Mouse (Mus musculus) embryonic facial prominence, embryonic 11.5 days (tissue): ENCODE data around the gene Krtap14. TPM values are rescaled to one million over a fixed set of nuclear protein-coding genes. Genes with fewer than 3 reads are reported as not detected.

Experiments used
- ATAC-seq: fragments of 200-750 bp; cut with Nextera tagmentation; replicated peaks from 2 replicates; pipeline ENCODE4 v1.8.0; 2017; ENCODE audit warnings: low read depth; ENCODE audit not compliant: insufficient number of reproducible peaks, low FRiP score, low TSS enrichment
- DNase-seq: peaks from one replicate; pipeline ENCODE4 v3.0.0-alpha.2; 2015; ENCODE audit warnings: low spot score
- H3K27ac ChIP-seq: fragments of 300-500 bp; sonication (generic); replicated peaks from 2 replicates; pipeline ENCODE4 v1.5.1; 2014; ENCODE audit warnings: mild to moderate bottlenecking, low read depth, low read length, control low read depth
- H3K27me3 ChIP-seq: fragments of 300-500 bp; sonication (generic); 2 replicates; pipeline ENCODE4 v1.6.1; 2014; ENCODE audit warnings: mild to moderate bottlenecking, low read length, moderate library complexity, mixed read lengths; ENCODE audit not compliant: control insufficient read depth, insufficient read depth
- H3K36me3 ChIP-seq: fragments of 300-500 bp; sonication (generic); replicated peaks from 2 replicates; pipeline ENCODE4 v1.6.1; 2014; ENCODE audit warnings: low read depth, mild to moderate bottlenecking, low read length, moderate library complexity, mixed read lengths; ENCODE audit not compliant: control insufficient read depth, insufficient read depth
- H3K4me1 ChIP-seq: fragments of 300-500 bp; sonication (generic); 2 replicates; pipeline ENCODE4 v1.6.1; 2014; ENCODE audit warnings: low read length, mixed read lengths; ENCODE audit not compliant: control insufficient read depth, insufficient read depth
- H3K4me2 ChIP-seq: fragments of 300-500 bp; sonication (generic); 2 replicates; pipeline ENCODE4 v1.6.1; 2014; ENCODE audit warnings: low read depth, mild to moderate bottlenecking, control low read depth, low read length, moderate library complexity
- H3K4me3 ChIP-seq: fragments of 300-500 bp; sonication (generic); 2 replicates; pipeline ENCODE4 v1.5.1; 2014; ENCODE audit warnings: low read depth, low read length, control low read depth
- H3K9ac ChIP-seq: fragments of 300-500 bp; sonication (generic); replicated peaks from 2 replicates; pipeline ENCODE4 v1.6.1; 2014; ENCODE audit warnings: mild to moderate bottlenecking, control low read depth, low read length
- H3K9me3 ChIP-seq: fragments of 300-500 bp; sonication (generic); replicated peaks from 2 replicates; pipeline ENCODE4 v1.6.1; 2016; ENCODE audit warnings: mild to moderate bottlenecking, low read length, inconsistent platforms, mixed read lengths; ENCODE audit not compliant: control insufficient read depth
- WGBS: fragments of 180-500 bp; shearing (Covaris S2); extraction: QIAGEN DNeasy Blood & Tissue Kit; methylation state at CpG from one replicate; pipeline ENCODE4 v1.1.7; 2014; 5-methylcytosine and 5-hydroxymethylcytosine counted together
- polyA plus RNA-seq: library from polyadenylated mRNA; unstranded; fragments of >200 nt; fragmentation: Nextera tagmentation; extraction: Ambion mirVana; gene quantifications from 2 replicates; pipeline ENCODE4 v1.2.1, GENCODE M21; 2014

Krtap14 gene
- not detected in 2 replicates for polyA plus RNA-seq

DNA sequence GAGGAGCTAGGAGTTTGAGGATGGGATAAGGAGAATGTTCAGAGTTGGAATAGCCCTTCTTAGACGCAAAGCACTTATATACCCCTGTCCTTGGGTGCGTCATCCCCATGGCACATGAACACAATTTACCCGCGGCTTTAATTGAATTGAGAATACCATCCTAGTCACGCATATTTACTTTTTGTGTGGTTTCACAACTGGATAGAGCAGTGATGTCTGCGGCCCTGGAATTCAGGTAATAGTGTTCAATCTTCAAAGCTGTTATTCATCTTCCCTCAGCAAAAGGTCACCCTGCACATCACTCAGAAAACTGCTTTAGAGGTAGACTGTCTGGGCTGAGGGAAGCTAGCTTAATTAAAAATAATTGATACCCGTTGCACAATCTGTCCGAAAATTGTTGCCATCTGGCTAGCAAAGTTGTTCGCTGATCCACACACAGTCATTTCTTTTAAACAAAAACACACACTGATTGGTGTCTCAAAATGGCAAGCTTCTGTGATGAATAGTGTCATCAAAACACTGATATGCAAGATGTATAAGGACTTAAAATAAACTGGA, at the start of gene Krtap14:
TSS of gene Krtap14 (minus strand) at position 51 of the 558 bp plus-strand sequence.
- no peaks in the 10 kb centered on the region for H3K4me1 ChIP-seq
- no peaks in the 10 kb centered on the region for H3K9me3 ChIP-seq
- no peak within 1 kb of the TSS for H3K4me3 ChIP-seq
- H3K36me3 ChIP-seq, result no peaks in the 10 kb centered on the region
- no peak within 1 kb of the TSS for H3K9ac ChIP-seq
- ATAC-seq, result no peak
- no peak within 1 kb of the TSS for H3K27ac ChIP-seq
- H3K27me3 ChIP-seq, result no peaks in the 10 kb centered on the region
- no peak within 1 kb of the TSS for H3K4me2 ChIP-seq
- peak; percentile 64 for DNase-seq
- WGBS, result 50% methylated on average over 9 of the region's 9 CpGs

DNA sequence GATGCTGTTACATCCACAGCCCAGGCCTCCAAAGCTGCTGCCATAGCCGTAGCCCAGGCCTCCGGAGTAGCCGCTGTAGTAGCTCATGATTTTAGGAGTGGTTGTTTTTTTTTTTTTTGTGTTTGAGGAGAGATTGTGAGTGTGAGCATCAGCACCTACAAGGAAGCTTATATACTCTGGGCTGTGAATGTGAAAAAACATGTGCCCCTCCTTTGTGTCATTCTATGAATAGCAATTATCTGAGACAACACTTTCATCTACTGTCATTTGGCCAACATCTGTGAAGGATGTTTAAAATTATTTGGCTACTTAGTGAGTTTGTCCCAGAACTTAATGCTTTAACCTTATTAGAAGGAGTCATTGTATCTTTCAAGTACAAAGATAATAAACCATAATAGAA, 48.2 kb upstream of the Krtap14 start, which contains the start of gene Krtap19-2:
TSS of gene Krtap19-2 (minus strand) at position 101 of the 400 bp plus-strand sequence.
- ATAC-seq, result no peak
- 93% methylated on average over 3 of the region's 3 CpGs for WGBS
- H3K4me2 ChIP-seq, result no peak within 1 kb of the TSS
- H3K36me3 ChIP-seq, result no peaks in the 10 kb centered on the region
- no peaks in the 10 kb centered on the region for H3K9me3 ChIP-seq
- no peaks in the 10 kb centered on the region for H3K27me3 ChIP-seq
- no peaks in the 10 kb centered on the region for H3K4me1 ChIP-seq
- H3K4me3 ChIP-seq, result no peak within 1 kb of the TSS
- no peak for DNase-seq
- H3K9ac ChIP-seq, result no peak within 1 kb of the TSS
- H3K27ac ChIP-seq, result no peak within 1 kb of the TSS

DNA sequence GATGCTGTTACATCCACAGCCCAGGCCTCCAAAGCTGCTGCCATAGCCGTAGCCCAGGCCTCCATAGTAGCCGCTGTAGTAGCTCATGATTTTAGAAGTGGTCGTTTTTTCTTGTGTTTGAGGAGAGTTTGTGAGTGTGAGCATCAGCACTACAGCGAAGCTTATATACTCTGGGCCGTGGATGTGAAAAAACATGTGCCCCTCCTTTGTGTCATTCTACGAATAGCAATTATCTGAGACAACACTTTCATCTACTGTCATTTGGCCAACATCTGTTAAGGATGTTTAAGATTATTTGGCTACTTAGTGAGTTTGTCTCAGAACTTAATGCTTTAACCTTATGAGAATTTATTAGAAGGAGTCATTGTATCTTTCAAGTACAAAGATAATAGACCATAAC, 43.4 kb upstream of the Krtap14 start, which contains the start of gene Krtap19-1:
TSS of gene Krtap19-1 (minus strand) at position 101 of the 400 bp plus-strand sequence.
- 87% methylated on average over 6 of the region's 6 CpGs for WGBS
- ATAC-seq, result no peak
- Histone ChIP-seq H3K36me3 (no peaks in the 10 kb centered on the region), H3K4me3 (no peak within 1 kb of the TSS), H3K27ac (no peak within 1 kb of the TSS), H3K4me1 (no peaks in the 10 kb centered on the region), H3K4me2 (no peak within 1 kb of the TSS), H3K9ac (no peak within 1 kb of the TSS), H3K9me3 (no peaks in the 10 kb centered on the region), H3K27me3 (no peaks in the 10 kb centered on the region)
- no peak for DNase-seq

DNA sequence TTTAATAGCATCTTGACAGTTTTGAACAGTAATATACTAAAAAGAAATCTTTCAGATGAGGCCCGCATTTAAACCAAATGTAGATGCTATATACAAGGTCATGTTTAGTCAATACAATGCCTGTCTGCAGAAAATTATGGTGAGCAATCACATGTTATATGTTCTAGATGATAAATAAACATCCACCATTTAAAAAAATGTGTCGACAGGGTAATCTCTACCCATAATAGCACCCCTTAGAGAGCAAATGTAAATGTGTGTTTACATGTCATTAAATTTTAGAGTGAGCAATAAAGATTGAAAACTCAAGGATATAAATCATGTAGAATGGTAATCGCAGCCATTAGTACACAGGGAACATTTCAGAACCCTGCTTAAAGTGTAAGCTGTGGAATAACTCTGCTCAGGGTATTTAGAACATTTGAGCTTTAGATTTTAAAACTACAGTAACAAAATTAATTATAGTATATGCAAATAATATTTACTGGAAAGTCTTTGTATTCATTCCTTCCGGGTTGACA, 39.0 kb upstream of the Krtap14 start:
- Histone ChIP-seq H3K4me3 (no peak overlapping the region), H3K4me1 (no peaks in the 10 kb centered on the region), H3K27ac (no peak overlapping the region), H3K36me3 (no peaks in the 10 kb centered on the region), H3K9ac (no peak overlapping the region), H3K4me2 (no peak overlapping the region), H3K27me3 (no peaks in the 10 kb centered on the region), H3K9me3 (no peaks in the 10 kb centered on the region)
- DNase-seq (no peak), ATAC-seq (no peak)
- WGBS, result 91% methylated on average over 4 of the region's 4 CpGs

DNA sequence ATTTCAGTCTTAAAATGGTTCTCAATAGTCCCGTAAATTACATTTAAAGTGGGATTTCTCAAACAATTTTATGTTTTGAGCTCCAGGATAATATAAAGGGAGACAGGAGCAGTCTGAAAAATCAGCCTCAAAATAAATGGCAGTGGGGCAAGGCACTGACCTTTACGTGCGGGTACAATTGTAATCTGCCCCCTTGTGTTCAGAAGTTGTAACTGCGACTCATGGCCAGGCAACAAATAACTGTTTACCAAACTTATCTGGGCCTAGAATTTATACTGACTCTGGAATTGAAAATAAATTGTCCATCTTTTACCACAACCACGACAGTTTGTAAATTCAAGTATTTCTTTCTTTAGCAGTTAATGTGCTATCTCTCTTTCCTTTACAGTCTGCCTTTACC, 25.5 kb upstream of the Krtap14 start:
- no peak for ATAC-seq
- 14% methylated on average over 5 of the region's 5 CpGs for WGBS

DNA sequence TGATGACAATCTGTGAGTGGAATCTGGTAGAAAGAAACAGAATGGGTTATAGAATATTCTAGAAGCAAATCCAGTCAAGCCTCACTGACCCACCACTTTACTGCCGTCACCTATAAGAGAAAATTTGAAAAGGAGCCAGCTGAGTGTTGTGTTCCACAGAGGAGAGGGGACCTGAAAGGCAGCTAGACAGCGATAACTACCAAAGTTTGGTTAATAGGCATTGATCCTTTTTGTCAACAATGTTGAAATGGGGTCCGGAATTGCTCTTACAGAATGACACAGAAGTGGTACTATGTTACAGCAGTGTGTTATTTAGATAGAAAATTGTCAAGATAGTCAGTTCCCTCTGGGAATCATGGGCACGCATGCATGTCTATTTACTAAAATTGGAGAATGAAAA, 22.6 kb upstream of the Krtap14 start:
- no peaks in the 10 kb centered on the region for H3K4me1 ChIP-seq

More for the DNA sequence above, 25.5 kb upstream of the Krtap14 start:
- H3K9ac ChIP-seq, result no peak overlapping the region
- no peak overlapping the region for H3K4me2 ChIP-seq
- no peaks in the 10 kb centered on the region for H3K4me1 ChIP-seq
- H3K27me3 ChIP-seq, result no peaks in the 10 kb centered on the region
- peak; percentile 60 for DNase-seq
- H3K27ac ChIP-seq, result no peak overlapping the region
- H3K9me3 ChIP-seq, result no peaks in the 10 kb centered on the region
- H3K36me3 ChIP-seq, result no peaks in the 10 kb centered on the region
- no peak overlapping the region for H3K4me3 ChIP-seq

DNA sequence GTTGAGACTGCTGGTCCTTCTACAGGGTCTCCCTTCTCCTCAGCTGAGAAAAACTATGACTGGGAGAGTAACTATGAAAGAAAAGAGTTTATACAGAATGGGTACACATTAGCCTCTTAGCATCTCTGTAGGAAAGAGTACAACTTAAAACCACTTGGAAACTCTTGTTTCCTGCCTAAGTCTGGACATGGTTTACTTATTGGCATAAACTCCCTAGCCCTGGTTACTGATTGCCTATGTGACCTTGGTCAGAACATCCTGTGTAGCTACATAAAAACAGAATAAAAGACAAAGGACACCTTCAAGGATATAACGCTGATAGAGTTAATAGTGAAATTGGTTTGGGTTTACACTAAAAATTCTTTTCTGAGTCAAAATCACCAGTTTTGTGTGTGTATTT, 21.4 kb upstream of the Krtap14 start:
- DNase-seq (no peak), ATAC-seq (no peak)
- Histone ChIP-seq H3K4me1 (no peaks in the 10 kb centered on the region), H3K4me3 (no peak overlapping the region), H3K9me3 (no peaks in the 10 kb centered on the region), H3K27ac (no peak overlapping the region), H3K36me3 (no peaks in the 10 kb centered on the region), H3K4me2 (no peak overlapping the region), H3K27me3 (no peaks in the 10 kb centered on the region), H3K9ac (no peak overlapping the region)
- 97% methylated on average over 1 of the region's 1 CpGs for WGBS

More for the DNA sequence above, 22.6 kb upstream of the Krtap14 start:
- ATAC-seq (no peak), DNase-seq (no peak)
- 83% methylated on average over 4 of the region's 4 CpGs for WGBS
- Histone ChIP-seq H3K27me3 (no peaks in the 10 kb centered on the region), H3K4me3 (no peak overlapping the region), H3K9me3 (no peaks in the 10 kb centered on the region), H3K36me3 (no peaks in the 10 kb centered on the region), H3K4me2 (no peak overlapping the region), H3K9ac (no peak overlapping the region), H3K27ac (no peak overlapping the region)

DNA sequence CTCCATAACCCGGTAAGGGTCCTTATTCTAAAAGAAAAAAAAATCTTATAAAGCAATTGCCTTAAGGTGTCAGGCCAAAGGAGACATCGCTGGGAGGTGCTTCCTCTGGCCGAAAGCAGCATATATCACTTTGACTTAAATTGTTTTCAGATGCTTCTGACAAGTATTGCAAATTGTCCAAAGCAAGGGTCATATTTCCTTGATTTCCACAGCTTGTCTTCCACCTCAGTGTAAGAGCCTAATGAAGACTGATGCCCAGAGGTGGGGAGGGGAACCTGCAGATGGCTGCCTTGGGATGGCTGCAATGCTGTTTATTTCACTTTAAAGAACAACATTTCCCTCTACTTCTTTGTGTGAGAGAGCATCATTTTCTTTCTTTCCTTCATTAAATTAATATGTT, 1.0 kb upstream of the Krtap14 start:
- 30% methylated on average over 3 of the region's 3 CpGs for WGBS
- no peak overlapping the region for H3K4me2 ChIP-seq
- no peak overlapping the region for H3K9ac ChIP-seq
- H3K27me3 ChIP-seq, result no peaks in the 10 kb centered on the region
- H3K9me3 ChIP-seq, result no peaks in the 10 kb centered on the region
- ATAC-seq (no peak), DNase-seq (peak; percentile 20)
- no peak overlapping the region for H3K4me3 ChIP-seq
- no peaks in the 10 kb centered on the region for H3K4me1 ChIP-seq
- no peak overlapping the region for H3K27ac ChIP-seq
- H3K36me3 ChIP-seq, result no peaks in the 10 kb centered on the region
